Mouse (Mus musculus): ENCODE data around the gene Serpind1. TPM values are rescaled to one million over a fixed set of nuclear protein-coding genes. Genes with fewer than 3 reads are reported as not detected.

Serpind1 gene
- polyA plus RNA-seq (2012; rRNA removed; ENCODE audit: low replicate concordance): 0.24 and 0.80 TPM in 2 replicates

GRCm38 (mm10) chr16:17331116-17331515, at the start of gene Serpind1:
Gene Serpind1, plus strand, starts transcription at chr16:17331371.

Other genes starting within 250 kb of the Serpind1 start
- 85.9 and 113 TPM in 2 replicates for gene Ppil2, start 220.1 kb upstream of the Serpind1 start, polyA plus RNA-seq (2012; rRNA removed; ENCODE audit: low replicate concordance)
- gene 2610318N02Rik, start 206.2 kb upstream of the Serpind1 start, polyA plus RNA-seq (2012; rRNA removed; ENCODE audit: low replicate concordance): 0.30 and 2.3 TPM in 2 replicates
- 19.6 and 41.8 TPM in 2 replicates for gene Sdf2l1, start 199.0 kb upstream of the Serpind1 start, polyA plus RNA-seq (2012; rRNA removed; ENCODE audit: low replicate concordance)
- gene Ydjc, start 186.8 kb upstream of the Serpind1 start, polyA plus RNA-seq (2012; rRNA removed; ENCODE audit: low replicate concordance): 1.7 and 16.6 TPM in 2 replicates
- gene Ccdc116, start 184.1 kb upstream of the Serpind1 start, polyA plus RNA-seq (2012; rRNA removed; ENCODE audit: low replicate concordance): 0.33 and 1.3 TPM in 2 replicates
- gene Ube2l3, start 128.7 kb upstream of the Serpind1 start, polyA plus RNA-seq (2012; rRNA removed; ENCODE audit: low replicate concordance): 65.1 and 66.8 TPM in 2 replicates
- gene Rimbp3, start 122.8 kb upstream of the Serpind1 start, polyA plus RNA-seq (2012; rRNA removed; ENCODE audit: low replicate concordance): 0.03 TPM in 1 of 2 replicates, not detected in the other
- gene Hic2, start 97.8 kb upstream of the Serpind1 start, polyA plus RNA-seq (2012; rRNA removed; ENCODE audit: low replicate concordance): 1.8 and 3.8 TPM in 2 replicates
- 4.8 and 9.6 TPM in 2 replicates for gene Tmem191c, start 55.3 kb upstream of the Serpind1 start, polyA plus RNA-seq (2012; rRNA removed; ENCODE audit: low replicate concordance)
- 8.2 and 8.6 TPM in 2 replicates for gene Snap29, start 74.6 kb downstream of the Serpind1 start, polyA plus RNA-seq (2012; rRNA removed; ENCODE audit: low replicate concordance)
- gene Pi4ka, start 74.9 kb downstream of the Serpind1 start, polyA plus RNA-seq (2012; rRNA removed; ENCODE audit: low replicate concordance): 80.1 and 84.9 TPM in 2 replicates
- gene Crkl, start 120.6 kb downstream of the Serpind1 start, polyA plus RNA-seq (2012; rRNA removed; ENCODE audit: low replicate concordance): 28.3 and 53.1 TPM in 2 replicates
- gene Aifm3, start 158.2 kb downstream of the Serpind1 start, polyA plus RNA-seq (2012; rRNA removed; ENCODE audit: low replicate concordance): 0.24 and 0.90 TPM in 2 replicates
- 255 and 288 TPM in 2 replicates for gene Lztr1, start 177.3 kb downstream of the Serpind1 start, polyA plus RNA-seq (2012; rRNA removed; ENCODE audit: low replicate concordance)
- 58.8 and 101 TPM in 2 replicates for gene Thap7, start 199.8 kb downstream of the Serpind1 start, polyA plus RNA-seq (2012; rRNA removed; ENCODE audit: low replicate concordance)
- gene Lrrc74b, start 229.9 kb downstream of the Serpind1 start, polyA plus RNA-seq (2012; rRNA removed; ENCODE audit: low replicate concordance): 0.33 and 4.0 TPM in 2 replicates
- gene P2rx6, start 230.5 kb downstream of the Serpind1 start, polyA plus RNA-seq (2012; rRNA removed; ENCODE audit: low replicate concordance): 9.4 and 30.5 TPM in 2 replicates

Data from subcutaneous adipose tissue, adult 2 months (tissue).